Mouse (Mus musculus) forebrain, embryonic 10.5 days (tissue): Measurements from ENCODE around the gene Pds5a. TPM values are rescaled to one million over a fixed set of nuclear protein-coding genes. Genes with fewer than 3 reads are reported as not detected.

Experiments
- DNase-seq: peaks from one replicate; pipeline ENCODE4 v3.0.0-alpha.2; 2017; ENCODE audit warnings: low spot score; ENCODE audit errors: extremely low spot score
- H3K27ac ChIP-seq: fragments of 300-500 bp; sonication (generic); 2 replicates; pipeline ENCODE4 v1.5.1; 2016; ENCODE audit warnings: mild to moderate bottlenecking
- H3K27me3 ChIP-seq: fragments of 300-500 bp; sonication (generic); 2 replicates; pipeline ENCODE4 v1.6.1; 2016; ENCODE audit warnings: mild to moderate bottlenecking; ENCODE audit not compliant: poor library complexity, severe bottlenecking
- H3K36me3 ChIP-seq: fragments of 300-500 bp; sonication (generic); replicated peaks from 2 replicates; pipeline ENCODE4 v1.6.1; 2016; ENCODE audit warnings: mild to moderate bottlenecking, moderate library complexity
- H3K4me1 ChIP-seq: fragments of 300-500 bp; sonication (generic); 2 replicates; pipeline ENCODE4 v1.6.1; 2016
- H3K4me3 ChIP-seq: fragments of 300-500 bp; sonication (generic); 2 replicates; pipeline ENCODE4 v1.5.1; 2016; ENCODE audit warnings: mild to moderate bottlenecking, moderate library complexity
- H3K9me3 ChIP-seq: fragments of 300-500 bp; sonication (generic); 2 replicates; pipeline ENCODE4 v1.6.1; 2016; ENCODE audit warnings: mild to moderate bottlenecking, moderate library complexity
- WGBS: fragments of 180-500 bp; shearing (Covaris S2); methylation state at CpG from one replicate; pipeline ENCODE4 v1.1.7; 2016; 5-methylcytosine and 5-hydroxymethylcytosine counted together
- polyA plus RNA-seq: library from polyadenylated mRNA; unstranded; fragments of >200 nt; fragmentation: Nextera tagmentation; extraction: Ambion mirVana; gene quantifications from 2 replicates; pipeline ENCODE4 v1.2.1, GENCODE M21; 2016

The Pds5a gene
- polyA plus RNA-seq, 1 experiment from 2014 or later = 108 TPM

GRCm38 (mm10) chr5:65678826-65679225 is 19.2 kb downstream of the Pds5a start:
- H3K36me3 ChIP-seq = peaks cover 77% of the 10 kb centered on the region
- no peaks in the 10 kb centered on the region for H3K27me3 ChIP-seq
- 95% methylated on average over 5 of the region's 5 CpGs for WGBS
- 0 out of 2 replicates have a peak, but pooled peaks cover 5% of the 10 kb centered on the region for H3K9me3 ChIP-seq
- no peak overlapping the region for H3K27ac ChIP-seq
- no peak overlapping the region for H3K4me3 ChIP-seq
- DNase-seq = no peak
- H3K4me1 ChIP-seq = no peaks in the 10 kb centered on the region

- no peak overlapping the region for H3K27ac ChIP-seq
- no peak for DNase-seq
- peaks cover 54% of the 10 kb centered on the region for H3K36me3 ChIP-seq
- H3K9me3 ChIP-seq = no peaks in the 10 kb centered on the region; the same call in 1 of the 2 replicates
- H3K4me1 ChIP-seq = no peaks in the 10 kb centered on the region
- H3K4me3 ChIP-seq = no peak overlapping the region
- H3K27me3 ChIP-seq = no peaks in the 10 kb centered on the region
Observed at GRCm38 (mm10) chr5:65672162-65672561, 25.9 kb downstream of the Pds5a start.

GRCm38 (mm10) chr5:65667644-65668043 is 30.4 kb downstream of the Pds5a start:
- Histone ChIP-seq H3K27ac (no peak overlapping the region), H3K36me3 (peaks cover 38% of the 10 kb centered on the region), H3K9me3 (no peaks in the 10 kb centered on the region), H3K27me3 (no peaks in the 10 kb centered on the region), H3K4me3 (no peak overlapping the region), H3K4me1 (no peaks in the 10 kb centered on the region)
- WGBS = 90% methylated on average over 3 of the region's 3 CpGs
- DNase-seq = no peak

- no peak overlapping the region for H3K27ac ChIP-seq
- H3K4me3 ChIP-seq = no peak overlapping the region
- no peak for DNase-seq
- 82% methylated on average over 1 of the region's 1 CpGs for WGBS
- H3K4me1 ChIP-seq = no peaks in the 10 kb centered on the region
- H3K9me3 ChIP-seq = no peaks in the 10 kb centered on the region
- H3K27me3 ChIP-seq = no peaks in the 10 kb centered on the region
- peaks cover 51% of the 10 kb centered on the region for H3K36me3 ChIP-seq
Observed at GRCm38 (mm10) chr5:65665370-65665769, 32.7 kb downstream of the Pds5a start.

GRCm38 (mm10) chr5:65661958-65662357 is 36.1 kb downstream of the Pds5a start:
- 96% methylated on average over 2 of the region's 2 CpGs for WGBS
- Histone ChIP-seq H3K9me3 (no peaks in the 10 kb centered on the region), H3K27me3 (no peaks in the 10 kb centered on the region), H3K4me3 (no peak overlapping the region), H3K4me1 (no peaks in the 10 kb centered on the region), H3K27ac (no peak overlapping the region), H3K36me3 (peaks cover 65% of the 10 kb centered on the region)
- DNase-seq = no peak

GRCm38 (mm10) chr5:65653786-65654185 is 44.3 kb downstream of the Pds5a start:
- 95% methylated on average over 5 of the region's 5 CpGs for WGBS
- peaks cover 95% of the 10 kb centered on the region for H3K36me3 ChIP-seq

GRCm38 (mm10) chr5:65638896-65639295 is 59.2 kb downstream of the Pds5a start:
- Histone ChIP-seq H3K27ac (no peak overlapping the region), H3K36me3 (peaks cover 100% of the 10 kb centered on the region), H3K4me1 (no peaks in the 10 kb centered on the region), H3K4me3 (no peak overlapping the region), H3K9me3 (no peaks in the 10 kb centered on the region), H3K27me3 (no peaks in the 10 kb centered on the region)
- WGBS = 95% methylated on average over 1 of the region's 1 CpGs
- DNase-seq = no peak

More at GRCm38 (mm10) chr5:65653786-65654185, 44.3 kb downstream of the Pds5a start:
- no peak for DNase-seq
- Histone ChIP-seq H3K27ac (no peak overlapping the region), H3K4me3 (no peak overlapping the region), H3K4me1 (no peaks in the 10 kb centered on the region), H3K27me3 (no peaks in the 10 kb centered on the region), H3K9me3 (no peaks in the 10 kb centered on the region)

GRCm38 (mm10) chr5:65624340-65624739 is 73.7 kb downstream of the Pds5a start:
- Histone ChIP-seq H3K4me1 (no peaks in the 10 kb centered on the region), H3K27ac (no peak overlapping the region), H3K36me3 (peaks cover 88% of the 10 kb centered on the region), H3K27me3 (no peaks in the 10 kb centered on the region), H3K4me3 (no peak overlapping the region), H3K9me3 (no peaks in the 10 kb centered on the region)
- DNase-seq = no peak

GRCm38 (mm10) chr5:65613152-65613924 is 84.7 kb downstream of the Pds5a start:
- H3K27me3 ChIP-seq = no peaks in the 10 kb centered on the region
- no peak for DNase-seq
- no peaks in the 10 kb centered on the region for H3K4me1 ChIP-seq
- no peaks in the 10 kb centered on the region for H3K9me3 ChIP-seq
- peaks cover 87% of the 10 kb centered on the region for H3K36me3 ChIP-seq
- no peak overlapping the region for H3K27ac ChIP-seq
- no peak overlapping the region for H3K4me3 ChIP-seq
- 90% methylated on average over 9 of the region's 9 CpGs for WGBS

- 94% methylated on average over 4 of the region's 4 CpGs for WGBS
- DNase-seq = no peak
- H3K9me3 ChIP-seq = no peaks in the 10 kb centered on the region
- no peaks in the 10 kb centered on the region for H3K27me3 ChIP-seq
- no peak overlapping the region for H3K27ac ChIP-seq
- no peaks in the 10 kb centered on the region for H3K4me1 ChIP-seq
- no peak overlapping the region for H3K4me3 ChIP-seq
- H3K36me3 ChIP-seq = peaks cover 77% of the 10 kb centered on the region
Observed at GRCm38 (mm10) chr5:65610541-65610940, 87.5 kb downstream of the Pds5a start.

- no peaks in the 10 kb centered on the region for H3K27me3 ChIP-seq
- H3K4me1 ChIP-seq = no peaks in the 10 kb centered on the region
- H3K4me3 ChIP-seq = no peak overlapping the region
- DNase-seq = no peak
- H3K36me3 ChIP-seq = peaks cover 75% of the 10 kb centered on the region
- H3K9me3 ChIP-seq = no peaks in the 10 kb centered on the region
- no peak overlapping the region for H3K27ac ChIP-seq
- WGBS = 92% methylated on average over 5 of the region's 5 CpGs
Observed at GRCm38 (mm10) chr5:65609769-65610168, 88.3 kb downstream of the Pds5a start.

- 94% methylated on average over 1 of the region's 1 CpGs for WGBS
- no peak overlapping the region for H3K4me3 ChIP-seq
- no peaks in the 10 kb centered on the region for H3K27me3 ChIP-seq
- no peaks in the 10 kb centered on the region for H3K4me1 ChIP-seq
- H3K9me3 ChIP-seq = no peaks in the 10 kb centered on the region
- peaks cover 55% of the 10 kb centered on the region for H3K36me3 ChIP-seq
- no peak for DNase-seq
- no peak overlapping the region for H3K27ac ChIP-seq
Observed at GRCm38 (mm10) chr5:65606820-65607219, 91.3 kb downstream of the Pds5a start.

GRCm38 (mm10) chr5:65599681-65600080 is 98.4 kb downstream of the Pds5a start:
- Histone ChIP-seq H3K4me1 (no peaks in the 10 kb centered on the region), H3K36me3 (peaks cover 72% of the 10 kb centered on the region), H3K27me3 (no peaks in the 10 kb centered on the region), H3K9me3 (no peaks in the 10 kb centered on the region), H3K4me3 (no peak overlapping the region), H3K27ac (no peak overlapping the region)
- DNase-seq = no peak
- 92% methylated on average over 7 of the region's 7 CpGs for WGBS
